Mouse (Mus musculus): ENCODE results near the gene Ablim1. TPM values are rescaled to one million over a fixed set of nuclear protein-coding genes. Genes with fewer than 3 reads are reported as not detected.

Gene Ablim1
- total and polyA plus RNA-seq, 2 experiments from 2014 or later: 47.8 to 76.9 TPM

DNA sequence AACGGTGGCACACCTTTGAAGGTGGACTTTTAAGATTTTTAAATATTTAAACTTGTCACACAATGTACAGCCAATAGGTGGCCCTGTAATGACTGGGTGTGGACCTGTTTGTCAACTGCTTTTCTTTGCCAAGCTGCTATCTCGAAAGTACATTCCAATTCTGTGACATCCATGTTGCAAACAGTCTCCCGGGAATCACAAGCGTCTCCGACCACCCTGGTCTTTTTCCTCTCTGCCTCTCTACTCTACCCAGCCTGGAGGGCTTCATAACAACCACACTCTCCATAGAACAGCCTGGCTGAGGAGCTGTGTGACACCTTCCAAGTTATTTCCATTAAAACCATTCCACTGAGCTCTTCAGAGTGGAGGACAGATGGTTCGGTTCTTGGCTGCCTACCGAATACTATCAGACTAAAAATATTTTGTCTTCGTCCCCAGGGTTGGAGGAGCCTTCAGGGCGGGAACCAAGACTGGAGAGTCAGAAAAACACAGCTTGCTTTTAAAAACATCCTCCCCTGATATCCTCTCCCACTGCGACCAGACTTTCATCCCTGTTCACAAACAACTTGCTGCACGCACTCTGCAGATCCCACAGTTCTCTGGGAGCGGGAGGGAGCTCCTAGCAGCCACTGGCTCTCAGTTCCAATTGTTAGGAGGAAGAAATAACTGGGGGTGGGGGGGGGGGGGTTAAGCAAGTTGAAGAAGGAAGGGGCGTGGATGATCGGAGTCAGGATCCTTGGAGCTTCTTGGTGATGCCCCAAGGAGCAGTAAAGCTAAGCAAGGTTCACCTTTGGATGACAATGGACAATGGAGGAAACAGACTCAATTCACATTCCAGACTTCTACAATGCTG, 216.3 kb downstream of the Ablim1 start:
- Histone ChIP-seq H3K27me3 (ENCODE audit: insufficient read depth, low read length) (no peaks in the 10 kb centered on the region), H3K4me2 (ENCODE audit: low read depth) (no peak overlapping the region), H3K9ac (no peak overlapping the region), H3K9me3 (ENCODE audit: low read length) (no peaks in the 10 kb centered on the region), H3K36me3 (ENCODE audit: insufficient read depth) (no peaks in the 10 kb centered on the region), H3K27ac (ENCODE audit: low read depth, low read length) (peak overlapping the region; percentile 58), H3K4me3 (ENCODE audit: low read depth, low read length) (no peak overlapping the region), H3K4me1 (ENCODE audit: insufficient read depth) (no peaks in the 10 kb centered on the region)
- DNase-seq: peak; percentile 66
- 59% methylated on average over 14 of the region's 14 CpGs for WGBS
- TF ChIP-seq CTCF (IDR thresholded peaks at IDR 0.05; ENCODE audit: low read depth): 0 out of 2 replicates have a peak, but pooled peaks have one; percentile 19
- ATAC-seq: peak; percentile 95

DNA sequence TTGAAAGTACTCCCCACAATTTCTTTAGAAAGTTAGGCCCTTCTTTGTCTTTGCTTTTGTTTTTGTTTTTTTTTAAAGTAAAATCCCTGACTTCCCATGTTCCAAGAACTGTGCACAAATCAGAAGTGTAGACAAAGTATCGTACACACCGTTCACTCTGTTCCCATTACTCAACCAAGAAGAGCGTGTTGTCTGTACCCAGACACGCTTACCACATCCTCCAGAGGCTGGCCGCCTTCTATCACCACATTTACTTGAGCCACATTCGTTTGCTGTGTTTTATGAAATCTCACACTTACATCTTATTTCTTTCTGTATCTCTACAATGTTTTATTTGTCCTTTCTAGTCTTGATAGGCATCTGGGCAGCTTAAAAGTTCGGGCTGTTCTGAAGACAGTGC, 219.4 kb downstream of the Ablim1 start:
- Histone ChIP-seq H3K36me3 (ENCODE audit: insufficient read depth) (no peaks in the 10 kb centered on the region), H3K4me3 (ENCODE audit: low read depth, low read length) (no peak overlapping the region), H3K4me1 (ENCODE audit: insufficient read depth) (no peaks in the 10 kb centered on the region), H3K27me3 (ENCODE audit: insufficient read depth, low read length) (no peaks in the 10 kb centered on the region), H3K9ac (no peak overlapping the region), H3K4me2 (ENCODE audit: low read depth) (no peak overlapping the region), H3K27ac (ENCODE audit: low read depth, low read length) (no peak overlapping the region), H3K9me3 (ENCODE audit: low read length) (no peaks in the 10 kb centered on the region)
- 92% methylated on average over 7 of the region's 7 CpGs for WGBS
- no peak for TF ChIP-seq CTCF (IDR thresholded peaks at IDR 0.05; ENCODE audit: low read depth)
- ATAC-seq (no peak), DNase-seq (no peak)

DNA sequence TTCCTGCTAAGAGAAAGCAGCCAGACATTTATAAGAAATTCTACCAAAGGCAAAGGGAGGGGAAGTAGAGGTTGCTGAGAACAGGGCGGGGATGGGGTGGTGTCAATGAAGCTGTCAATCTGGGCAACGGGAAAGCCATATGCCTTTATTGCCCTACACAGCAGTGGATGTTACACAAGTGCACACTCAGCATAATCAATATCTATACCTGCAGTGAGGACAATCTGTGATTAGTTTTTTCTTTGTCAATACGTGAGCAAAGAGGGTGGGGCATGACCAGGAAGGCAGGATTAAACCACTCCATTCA, 221.1 kb downstream of the Ablim1 start:
- no peak overlapping the region for H3K9ac ChIP-seq
- WGBS: 77% methylated on average over 3 of the region's 3 CpGs
- ATAC-seq (no peak), DNase-seq (no peak)
- TF ChIP-seq CTCF (IDR thresholded peaks at IDR 0.05; ENCODE audit: low read depth): no peak
- no peaks in the 10 kb centered on the region for H3K4me1 ChIP-seq (ENCODE audit: insufficient read depth)
- no peak overlapping the region for H3K27ac ChIP-seq (ENCODE audit: low read depth, low read length)
- no peaks in the 10 kb centered on the region for H3K27me3 ChIP-seq (ENCODE audit: insufficient read depth, low read length)
- H3K36me3 ChIP-seq (ENCODE audit: insufficient read depth): no peaks in the 10 kb centered on the region
- H3K4me3 ChIP-seq (ENCODE audit: low read depth, low read length): no peak overlapping the region
- H3K4me2 ChIP-seq (ENCODE audit: low read depth): no peak overlapping the region
- H3K9me3 ChIP-seq (ENCODE audit: low read length): no peaks in the 10 kb centered on the region

DNA sequence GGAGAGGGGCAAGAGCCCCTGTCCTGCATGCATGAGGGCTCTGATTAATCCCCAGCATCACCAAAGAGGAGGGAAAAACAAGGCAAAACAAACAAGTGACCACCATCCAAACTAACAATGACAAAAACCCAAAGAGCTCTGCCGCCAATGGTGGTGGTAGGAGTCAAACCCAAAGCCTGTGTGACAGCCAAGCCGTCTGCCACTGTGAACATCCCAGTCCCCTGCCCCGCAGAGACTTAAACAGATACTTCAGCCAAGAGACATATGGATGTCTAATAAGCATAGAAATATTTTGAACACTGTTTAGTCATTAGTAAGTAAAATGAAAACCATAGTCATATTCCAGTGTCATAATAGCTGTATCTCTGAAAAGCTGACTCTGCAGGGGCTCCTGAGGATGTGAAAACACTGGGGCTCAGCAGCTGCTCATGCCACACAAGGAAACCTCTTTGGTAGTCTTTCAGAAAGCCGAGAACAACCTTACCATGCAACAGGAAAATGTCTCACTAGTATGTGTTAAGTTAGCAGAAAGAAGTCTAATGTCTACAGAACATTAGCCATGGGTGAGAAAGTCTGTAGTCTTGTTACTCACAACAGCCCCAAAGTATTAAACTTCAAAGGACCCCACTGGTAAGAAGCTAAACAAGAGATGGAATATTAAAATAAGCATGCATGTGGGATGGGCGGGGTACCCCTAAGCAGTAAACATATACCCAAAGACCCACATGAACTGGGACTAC, 221.6 kb downstream of the Ablim1 start:
- no peak overlapping the region for H3K4me3 ChIP-seq (ENCODE audit: low read depth, low read length)
- H3K4me1 ChIP-seq (ENCODE audit: insufficient read depth): no peaks in the 10 kb centered on the region
- ATAC-seq (no peak), DNase-seq (no peak)
- no peaks in the 10 kb centered on the region for H3K36me3 ChIP-seq (ENCODE audit: insufficient read depth)
- H3K27me3 ChIP-seq (ENCODE audit: insufficient read depth, low read length): no peaks in the 10 kb centered on the region
- no peak overlapping the region for H3K9ac ChIP-seq
- H3K9me3 ChIP-seq (ENCODE audit: low read length): no peaks in the 10 kb centered on the region
- H3K4me2 ChIP-seq (ENCODE audit: low read depth): no peak overlapping the region
- H3K27ac ChIP-seq (ENCODE audit: low read depth, low read length): no peak overlapping the region
- WGBS: 63% methylated on average over 5 of the region's 5 CpGs
- no peak for TF ChIP-seq CTCF (IDR thresholded peaks at IDR 0.05; ENCODE audit: low read depth)

GRCm38 (mm10) chr19:57091278-57091677, 223.4 kb downstream of the Ablim1 start:
- WGBS: 70% methylated on average over 7 of the region's 7 CpGs

GRCm38 (mm10) chr19:57088804-57089369, 225.8 kb downstream of the Ablim1 start:
- Histone ChIP-seq H3K4me1 (ENCODE audit: insufficient read depth) (no peaks in the 10 kb centered on the region), H3K27ac (ENCODE audit: low read depth, low read length) (no peak overlapping the region), H3K27me3 (ENCODE audit: insufficient read depth, low read length) (no peaks in the 10 kb centered on the region), H3K4me2 (ENCODE audit: low read depth) (no peak overlapping the region), H3K9me3 (ENCODE audit: low read length) (no peaks in the 10 kb centered on the region), H3K4me3 (ENCODE audit: low read depth, low read length) (no peak overlapping the region), H3K9ac (no peak overlapping the region), H3K36me3 (ENCODE audit: insufficient read depth) (no peaks in the 10 kb centered on the region)
- WGBS: 49% methylated on average over 2 of the region's 2 CpGs
- DNase-seq (no peak), ATAC-seq (no peak)
- no peak for TF ChIP-seq CTCF (IDR thresholded peaks at IDR 0.05; ENCODE audit: low read depth)

More at GRCm38 (mm10) chr19:57091278-57091677, 223.4 kb downstream of the Ablim1 start:
- no peak overlapping the region for H3K27ac ChIP-seq (ENCODE audit: low read depth, low read length)
- no peak overlapping the region for H3K4me2 ChIP-seq (ENCODE audit: low read depth)
- H3K4me1 ChIP-seq (ENCODE audit: insufficient read depth): no peaks in the 10 kb centered on the region
- H3K36me3 ChIP-seq (ENCODE audit: insufficient read depth): no peaks in the 10 kb centered on the region
- H3K4me3 ChIP-seq (ENCODE audit: low read depth, low read length): no peak overlapping the region
- no peak for ATAC-seq
- DNase-seq: no peak
- H3K9ac ChIP-seq: no peak overlapping the region
- H3K27me3 ChIP-seq (ENCODE audit: insufficient read depth, low read length): no peaks in the 10 kb centered on the region
- no peaks in the 10 kb centered on the region for H3K9me3 ChIP-seq (ENCODE audit: low read length)
- TF ChIP-seq CTCF (IDR thresholded peaks at IDR 0.05; ENCODE audit: low read depth): no peak

Data from forebrain, postnatal 0 days (tissue).